Mouse (Mus musculus) gastrocnemius, postnatal 25 days (tissue): ENCODE measurements around the gene Slc7a10. TPM values are rescaled to one million over a fixed set of nuclear protein-coding genes. Genes with fewer than 3 reads are reported as not detected.

Experiments used
- DNase-seq: peaks from one replicate; pipeline ENCODE4 v3.0.0; 2022
- long read RNA-seq, 2 experiments: library from polyadenylated mRNA; stranded (forward); transcript quantifications; one replicate each; pipeline ENCODE4 v2.0.0; 2021
- total RNA-seq, 2 experiments: library from RNA; stranded (reverse); gene quantifications; 1 replicate in 1 of 2; 2 replicates in 1 of 2; pipeline ENCODE4 v1.2.3; 2021

Slc7a10 gene
- total RNA-seq, result 1 to 10 TPM in 1 of 2 experiments, under 1 TPM in 1; 0.31 to 7.7 TPM
- long read RNA-seq, experiment 1, result 0 reads
- long read RNA-seq, experiment 2, partial matches to known transcripts, result 1 of 6 reads
- long read RNA-seq, experiment 2, other reads (novel, unspliced or antisense), result 1 of 6 reads

GRCm38 (mm10) chr7:35185889-35186569, at the start of gene Slc7a10:
TSS of gene Slc7a10 (plus strand) at chr7:35186385.
- DNase-seq, result no peak

GRCm38 (mm10) chr7:35137524-35137923, 48.7 kb upstream of the Slc7a10 start:
- DNase-seq, result no peak

- DNase-seq, result no peak
Measured at GRCm38 (mm10) chr7:35138481-35138880, 47.7 kb upstream of the Slc7a10 start.

GRCm38 (mm10) chr7:35139880-35140279, 46.3 kb upstream of the Slc7a10 start:
- DNase-seq, result no peak

- no peak for DNase-seq
Measured at GRCm38 (mm10) chr7:35141519-35141918, 44.7 kb upstream of the Slc7a10 start.

DNA sequence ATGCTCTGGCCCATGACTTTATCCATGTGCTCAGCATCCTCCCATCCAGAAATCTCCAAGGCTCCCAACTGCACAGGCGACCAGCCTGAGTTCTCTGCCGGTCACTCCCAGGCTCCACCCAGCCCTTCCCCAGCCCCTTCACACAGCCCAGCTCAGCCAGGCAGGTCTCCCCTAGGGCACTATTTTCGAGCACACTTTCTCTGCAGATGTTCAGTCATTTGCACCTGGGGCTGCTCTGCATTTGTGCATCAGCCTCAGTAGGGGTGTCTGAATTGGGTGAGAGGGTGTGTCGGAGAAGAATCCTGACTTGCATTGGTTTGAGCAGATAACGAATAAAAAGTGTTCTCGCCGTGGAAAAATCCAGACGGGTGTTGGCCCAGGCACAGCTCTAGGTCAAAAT, 43.7 kb upstream of the Slc7a10 start:
- DNase-seq, result no peak

GRCm38 (mm10) chr7:35143864-35144618, 42.1 kb upstream of the Slc7a10 start:
- no peak for DNase-seq

DNA sequence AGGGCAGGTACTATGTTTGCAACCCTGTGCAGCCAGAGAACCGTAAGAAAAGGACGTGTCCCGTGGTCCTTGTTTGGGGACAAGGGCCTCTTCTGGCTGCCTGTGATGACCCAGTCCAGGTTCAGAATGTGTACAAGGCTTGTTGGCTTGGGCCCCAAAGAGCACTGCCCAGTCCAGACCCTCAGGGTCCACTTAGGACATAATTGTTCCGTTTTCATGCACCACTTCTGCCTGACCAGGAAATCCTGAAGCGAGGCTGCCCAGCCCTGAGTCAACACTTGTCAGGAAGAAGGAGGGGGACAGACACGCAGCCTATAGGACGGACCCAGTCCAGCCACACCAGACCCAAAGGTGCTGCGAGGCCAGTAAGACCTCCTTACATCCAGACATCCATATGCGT, 41.1 kb upstream of the Slc7a10 start:
- no peak for DNase-seq

DNA sequence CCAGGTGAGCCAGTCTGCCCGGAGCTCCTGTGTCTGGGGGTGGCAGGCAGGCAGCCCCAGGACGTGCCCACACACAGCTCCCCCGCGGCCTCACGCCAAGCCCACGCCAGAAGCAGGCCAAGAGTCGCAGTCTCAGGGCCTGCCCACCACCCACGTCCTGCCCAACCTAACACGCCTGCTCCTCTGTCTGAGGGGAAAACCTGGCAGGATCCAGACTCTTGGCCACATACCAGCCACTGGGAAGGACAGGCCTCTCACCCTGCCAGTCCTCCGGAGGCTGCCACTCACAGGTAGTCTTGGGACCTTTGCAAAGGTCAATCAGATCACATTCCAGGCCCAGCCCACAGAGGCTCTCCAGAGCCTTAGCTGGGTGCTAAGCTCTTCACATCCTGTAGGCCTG, 39.9 kb upstream of the Slc7a10 start:
- peak; percentile 70 for DNase-seq

DNA sequence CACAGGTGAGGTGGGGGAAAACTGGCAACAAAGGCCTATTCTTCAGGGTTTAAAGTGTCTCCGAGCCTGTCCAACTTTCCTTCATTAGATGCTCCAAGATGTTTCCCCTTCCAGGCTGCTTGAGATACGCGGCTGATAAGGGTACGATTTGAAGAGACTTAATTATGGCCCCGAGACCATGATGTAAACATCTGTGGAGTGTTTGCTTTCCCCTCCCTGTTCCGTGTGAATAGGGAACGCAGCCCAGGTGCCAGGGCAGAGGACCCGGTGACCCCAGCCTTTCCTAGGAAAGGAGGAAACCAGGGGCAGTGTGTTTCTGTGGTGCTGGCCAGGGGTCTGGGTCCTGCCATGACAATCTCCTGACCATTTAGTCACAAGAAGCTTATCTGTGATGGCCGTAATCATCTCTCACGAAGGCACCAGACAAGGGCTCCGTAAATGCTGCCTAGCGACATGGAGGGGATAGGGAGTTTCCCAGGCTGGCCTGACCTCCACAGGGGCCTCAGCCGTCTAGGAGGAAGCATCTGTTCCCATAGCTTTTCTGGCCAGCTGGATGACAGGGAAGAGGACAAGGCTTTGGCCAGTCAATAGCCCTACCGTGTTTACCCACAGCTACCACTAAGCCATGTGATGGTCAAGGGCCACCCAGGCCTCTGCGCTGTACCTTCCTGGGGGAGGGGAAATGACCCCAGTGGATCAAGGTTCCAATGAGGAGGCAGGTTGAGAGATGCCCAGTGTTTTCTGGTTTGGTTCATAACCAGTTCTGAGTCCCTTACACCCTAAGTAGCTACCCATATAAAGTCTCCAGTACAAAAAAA, 36.4 kb upstream of the Slc7a10 start:
- DNase-seq, result no peak

- DNase-seq, result no peak
Measured at GRCm38 (mm10) chr7:35150860-35151259, 35.3 kb upstream of the Slc7a10 start.

DNA sequence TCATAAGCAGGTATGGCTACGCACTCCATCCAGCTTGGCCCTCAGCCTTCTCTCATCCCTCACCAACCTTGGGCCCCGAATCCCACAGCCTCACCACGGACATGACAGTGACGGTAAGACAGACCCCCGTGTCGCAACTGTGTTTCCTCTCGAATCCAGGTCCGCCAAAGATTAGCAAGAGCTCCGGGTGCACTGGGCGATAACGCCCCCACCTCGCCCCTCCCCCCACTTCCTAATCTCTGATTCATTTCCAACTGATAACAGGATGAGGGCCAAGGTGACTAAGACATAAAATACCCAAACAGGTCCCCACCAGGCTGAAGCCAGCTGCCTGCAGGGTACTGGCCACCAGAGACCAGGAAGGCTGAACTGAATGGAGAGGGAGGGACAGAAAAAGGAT, 31.7 kb upstream of the Slc7a10 start:
- no peak for DNase-seq

DNA sequence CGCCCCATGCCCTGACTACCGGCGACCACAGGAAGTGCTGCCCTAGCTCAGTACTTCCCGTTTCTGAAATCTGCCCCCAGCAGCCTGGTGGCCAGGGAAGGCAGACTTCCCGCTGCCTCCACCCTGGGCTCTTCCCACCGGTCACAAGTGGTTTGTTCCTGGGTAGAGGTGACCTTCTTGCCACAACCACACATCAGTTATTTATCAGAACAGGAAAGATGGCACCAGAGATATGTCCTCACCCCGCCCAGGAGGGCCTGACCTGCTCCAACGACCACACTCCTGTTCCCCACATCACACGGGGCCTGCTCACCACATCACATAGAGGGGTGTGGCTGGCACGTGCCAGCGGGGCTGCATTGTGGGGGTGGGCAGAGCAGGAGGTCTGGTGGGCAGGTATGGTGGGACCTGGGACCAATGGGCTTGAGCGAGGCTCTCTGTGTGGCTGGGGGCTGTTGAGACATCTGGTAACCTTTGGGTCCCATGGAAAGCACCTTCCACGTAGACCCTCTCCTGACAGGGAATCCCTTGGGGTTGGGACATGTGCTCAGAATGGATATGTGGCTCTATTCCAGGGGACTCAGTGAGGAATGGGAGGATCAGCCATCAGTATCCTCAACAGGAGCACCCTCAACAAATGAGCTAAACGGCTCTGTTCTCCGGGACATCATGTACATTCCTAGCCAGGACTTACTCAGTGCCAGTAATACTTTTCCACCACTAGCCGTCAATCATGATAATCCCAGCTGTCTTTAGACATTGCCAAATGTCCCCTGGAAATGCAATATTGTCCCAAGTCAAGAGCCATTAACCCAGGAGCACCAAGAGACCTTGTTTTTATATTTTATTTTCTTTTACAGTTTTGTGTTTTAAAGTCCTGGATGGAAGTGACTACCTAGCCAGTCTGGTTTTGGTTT, 29.4 kb upstream of the Slc7a10 start:
- DNase-seq, result no peak

DNA sequence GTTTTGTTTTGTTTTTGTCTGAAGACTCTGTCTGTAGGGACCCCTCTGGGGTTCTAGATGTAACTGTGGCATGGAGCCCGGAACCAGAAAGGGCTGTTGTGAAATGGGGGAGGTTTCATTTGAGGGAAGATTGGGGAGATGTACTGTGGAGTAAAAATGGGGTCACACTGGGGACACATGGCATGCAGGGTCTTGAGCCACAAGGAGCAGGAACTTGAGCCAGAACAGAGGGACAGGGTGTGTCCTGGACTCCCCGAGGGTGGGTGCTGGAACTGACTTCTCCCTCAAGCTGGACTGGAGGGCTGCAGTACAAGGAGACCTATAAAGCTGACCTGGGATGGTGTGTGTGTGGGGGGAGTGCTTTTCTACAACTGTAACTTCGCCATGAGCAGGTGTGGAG, 28.7 kb upstream of the Slc7a10 start:
- DNase-seq, result no peak

GRCm38 (mm10) chr7:35162443-35162842, 23.7 kb upstream of the Slc7a10 start:
- no peak for DNase-seq

DNA sequence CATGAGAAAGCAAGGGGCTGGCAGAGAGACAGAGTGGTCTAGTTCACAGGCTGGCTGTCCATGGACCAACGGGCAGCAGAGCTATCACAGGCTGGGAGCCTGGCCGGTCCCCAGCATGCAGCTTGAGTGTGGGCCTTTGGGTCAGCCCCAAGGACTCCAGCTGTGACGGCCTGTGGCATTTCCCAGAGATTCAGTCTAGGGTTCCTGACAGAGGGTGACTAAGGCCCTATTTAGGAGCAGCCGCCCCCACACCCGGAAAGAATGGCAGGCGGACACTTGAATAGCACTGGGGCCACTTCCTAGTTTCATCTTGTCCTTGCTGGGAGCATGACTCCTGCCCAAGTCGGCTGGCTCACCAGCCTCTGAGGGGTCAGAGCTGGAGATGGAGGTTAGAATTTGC, 22.6 kb upstream of the Slc7a10 start:
- DNase-seq, result peak; percentile 40

DNA sequence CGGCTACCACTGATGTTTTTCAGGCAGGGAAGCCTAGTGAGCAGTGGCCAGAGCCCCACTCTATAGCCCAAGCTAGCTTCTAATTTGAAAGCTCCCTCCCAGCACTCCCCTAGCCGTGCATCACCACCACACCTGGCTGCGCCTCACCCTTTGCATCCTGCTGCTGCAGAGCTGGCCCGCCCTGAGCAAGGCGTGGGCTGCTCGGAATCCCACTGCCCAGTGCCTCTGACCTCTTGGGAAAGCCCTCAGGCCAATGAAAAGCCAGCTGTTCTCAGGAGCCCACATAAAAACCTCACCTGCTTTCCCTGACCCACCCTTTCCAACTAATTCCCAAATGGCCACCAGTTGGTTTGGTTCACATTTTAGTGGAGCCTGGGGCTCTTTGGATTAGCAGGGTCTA, 22.1 kb upstream of the Slc7a10 start:
- DNase-seq, result no peak

GRCm38 (mm10) chr7:35166988-35167387, 19.2 kb upstream of the Slc7a10 start:
- no peak for DNase-seq

- no peak for DNase-seq
Measured at GRCm38 (mm10) chr7:35167925-35168324, 18.3 kb upstream of the Slc7a10 start.

DNA sequence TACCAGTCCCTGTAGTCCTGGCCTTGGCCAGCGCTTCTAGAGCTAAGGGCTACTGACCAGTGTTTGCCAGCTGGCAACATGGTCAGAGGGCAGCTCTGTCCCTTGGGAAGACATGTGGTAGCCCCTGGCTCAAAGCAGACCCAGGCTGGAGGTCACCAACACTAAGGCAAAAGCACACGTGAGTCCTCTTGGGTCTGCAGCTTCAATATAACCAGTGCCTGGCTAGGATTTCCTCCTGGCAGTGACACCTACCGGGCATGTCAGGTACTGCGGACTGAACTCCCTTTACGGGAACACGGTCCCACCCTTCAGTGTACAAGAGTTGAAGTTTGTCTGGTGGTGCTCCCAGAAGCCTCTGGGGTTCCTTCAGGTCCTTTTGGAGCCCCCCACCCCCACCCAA, 16.8 kb upstream of the Slc7a10 start:
- peak; percentile 68 for DNase-seq

DNA sequence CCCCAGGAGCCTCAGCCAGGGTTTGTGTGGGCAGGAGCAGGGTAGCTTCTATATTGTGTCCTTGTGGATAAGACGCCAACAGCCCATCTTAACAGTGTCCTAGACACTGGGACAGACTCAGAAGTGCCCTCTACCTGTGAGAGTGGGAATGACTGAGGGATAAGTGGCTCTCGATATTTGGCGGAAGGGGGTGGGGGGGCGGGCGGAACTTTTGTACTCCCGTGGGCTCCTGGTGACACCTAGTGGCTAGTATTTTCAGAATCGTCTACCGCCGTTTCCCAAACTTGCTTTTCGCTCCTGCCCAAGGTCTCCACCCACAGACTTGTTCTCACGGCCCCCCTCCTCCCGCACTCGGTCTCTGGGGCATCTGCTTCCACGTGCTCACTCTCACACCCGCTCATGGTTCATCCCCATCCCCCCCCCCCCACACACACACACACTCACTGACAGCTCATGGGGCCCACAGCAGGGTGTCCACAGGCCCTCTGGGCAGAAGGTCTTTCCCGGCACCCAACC, 14.3 kb upstream of the Slc7a10 start:
- DNase-seq, result peak; percentile 58
